Mouse (Mus musculus): ENCODE data around the gene Dnmt3a.

- TF ChIP-seq CTCF (IDR thresholded peaks at IDR 0.05; ENCODE audit: control insufficient read depth, insufficient read depth, insufficient replicate concordance, low read depth, low read length) = no peak
- no peak for TF ChIP-seq POLR2A (IDR thresholded peaks at IDR 0.05; ENCODE audit: control insufficient read depth, low read depth, low read length)
These were observed 5.8 kb downstream of the Dnmt3a start for GRCm38 (mm10) chr12:3811596-3811995.

Data from testis, adult 2 months (tissue).